Mouse (Mus musculus) inflammation-experienced regulatory T-cells, adult 6 months (primary cell): Measurements from ENCODE around the gene Scly. TPM values are rescaled to one million over a fixed set of nuclear protein-coding genes. Genes with fewer than 3 reads are reported as not detected.

ENCODE experiments used
- ATAC-seq: one replicate; pipeline ENCODE4 v1.8.0; 2017
- polyA plus RNA-seq, 3 experiments: library from polyadenylated mRNA; unstranded; fragments of 100-300 nt; shearing (Covaris generic); gene quantifications; one replicate each; pipeline ENCODE4 v1.2.1; 2017

The Scly gene
- polyA plus RNA-seq: 10 to 100 TPM; 64.1 to 75.8 (median 73.6) TPM

DNA sequence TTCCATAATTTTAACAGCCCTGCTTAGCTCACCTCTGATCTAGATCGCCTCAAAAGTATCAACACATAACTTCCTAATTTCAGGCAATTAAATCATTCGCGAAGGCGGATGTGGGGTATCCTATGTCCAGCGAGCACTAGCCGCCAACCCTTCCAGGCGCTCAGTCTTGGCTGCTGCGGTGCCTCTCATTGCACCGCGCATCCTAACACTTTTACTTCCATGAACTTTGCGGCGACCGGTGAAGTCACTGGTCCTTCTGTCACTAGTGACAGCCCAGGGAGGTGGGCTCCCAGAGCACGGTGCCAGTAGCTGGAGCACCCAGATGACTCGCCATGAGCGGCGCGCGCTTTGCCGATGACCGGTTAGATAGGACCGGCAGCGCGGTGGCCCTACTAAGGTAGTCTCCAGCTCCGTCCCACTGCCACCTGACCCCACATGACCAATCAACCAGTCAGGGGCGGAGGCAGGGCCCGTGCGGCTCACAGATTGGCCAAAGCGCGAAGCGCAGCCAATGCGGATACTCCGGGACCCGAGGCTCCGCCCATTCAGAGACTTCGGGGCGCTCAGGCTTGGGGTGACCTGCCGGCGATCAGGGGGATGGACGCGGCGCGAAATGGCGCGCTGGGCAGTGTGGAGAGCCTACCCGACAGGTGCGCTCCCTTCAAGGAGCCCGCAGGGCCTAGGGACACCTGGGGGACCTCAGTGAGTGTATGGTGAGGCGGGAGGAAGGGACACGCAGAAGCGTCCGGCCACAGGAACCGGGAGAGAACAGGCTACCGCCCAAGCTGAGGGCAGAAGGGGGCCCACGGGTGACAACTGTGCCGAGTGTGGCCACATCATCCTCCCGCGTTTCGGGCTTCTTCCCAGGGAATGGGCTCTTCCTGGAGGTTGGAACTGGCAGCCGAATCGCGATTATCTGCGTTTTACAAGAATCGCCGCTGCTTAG, at the start of gene Scly:
Scly (plus strand) TSS at position 540 of the 946 bp plus-strand sequence.
- peak; percentile 97 for ATAC-seq

DNA sequence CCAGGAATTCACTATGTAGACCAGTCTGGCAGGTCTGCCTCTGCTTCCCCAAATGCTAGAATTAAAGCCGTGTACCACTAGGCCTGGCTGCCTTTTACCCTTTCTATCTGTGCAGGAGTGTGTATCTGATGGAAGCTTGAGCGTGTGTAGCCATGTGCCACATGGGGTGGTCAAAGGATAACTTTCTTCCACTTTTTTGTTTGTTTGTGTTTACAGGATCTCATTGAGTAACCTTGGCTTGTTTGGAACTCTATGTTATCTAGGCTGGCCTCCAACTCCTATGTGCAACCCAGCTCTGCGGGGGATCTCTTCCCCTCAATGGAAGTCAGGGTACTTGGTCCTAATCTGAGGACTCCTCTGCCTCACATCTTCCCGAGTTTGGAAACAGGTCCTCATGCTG, 49.2 kb upstream of the Scly start:
- ATAC-seq: no peak

DNA sequence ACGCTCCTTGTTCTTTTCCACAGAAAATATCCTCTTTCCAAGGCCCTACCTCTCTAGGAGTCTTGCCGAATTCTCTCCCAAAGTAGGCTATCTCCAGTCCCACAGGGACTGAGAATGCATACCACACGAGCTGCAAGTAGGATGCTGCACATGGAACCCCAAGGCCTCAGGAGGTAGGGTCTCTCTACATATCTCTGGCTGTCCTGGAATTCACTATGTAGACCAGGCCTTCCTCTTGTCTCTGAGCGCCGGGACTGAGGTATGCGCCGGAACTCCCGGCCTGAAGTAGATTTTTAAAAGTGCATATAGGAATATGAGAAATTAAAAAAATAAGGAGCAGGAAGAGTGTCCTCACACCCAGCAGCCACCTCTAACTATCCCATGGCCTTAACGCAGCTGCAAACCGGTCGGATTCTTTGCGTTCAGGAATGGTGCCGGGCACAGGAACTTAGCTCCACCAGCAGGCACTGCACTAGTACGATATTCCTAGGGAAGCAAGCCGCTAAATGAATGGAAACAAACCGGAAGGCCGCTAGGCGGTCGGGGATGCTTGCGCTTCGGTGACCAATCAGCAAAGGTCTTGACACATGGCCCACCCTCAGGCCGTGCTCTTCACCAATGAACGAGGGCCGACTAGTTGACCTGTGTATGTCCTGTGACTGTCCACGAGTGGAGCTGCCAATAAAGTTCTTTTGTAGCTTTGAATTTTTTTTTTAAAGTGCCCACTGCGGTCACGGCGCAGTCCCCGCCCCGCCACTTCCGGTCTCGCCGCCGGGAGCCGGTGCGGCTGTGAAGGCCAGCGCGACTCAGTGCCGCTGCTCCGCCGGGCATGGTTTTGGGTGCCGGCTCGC, 48.3 kb upstream of the Scly start, which contains the start of gene Ube2f:
Ube2f (plus strand) TSS at position 741 of the 851 bp plus-strand sequence.
- ATAC-seq: peak; percentile 97

- ATAC-seq: peak; percentile 5
Measured at GRCm38 (mm10) chr1:91250415-91251147, 47.6 kb upstream of the Scly start.

DNA sequence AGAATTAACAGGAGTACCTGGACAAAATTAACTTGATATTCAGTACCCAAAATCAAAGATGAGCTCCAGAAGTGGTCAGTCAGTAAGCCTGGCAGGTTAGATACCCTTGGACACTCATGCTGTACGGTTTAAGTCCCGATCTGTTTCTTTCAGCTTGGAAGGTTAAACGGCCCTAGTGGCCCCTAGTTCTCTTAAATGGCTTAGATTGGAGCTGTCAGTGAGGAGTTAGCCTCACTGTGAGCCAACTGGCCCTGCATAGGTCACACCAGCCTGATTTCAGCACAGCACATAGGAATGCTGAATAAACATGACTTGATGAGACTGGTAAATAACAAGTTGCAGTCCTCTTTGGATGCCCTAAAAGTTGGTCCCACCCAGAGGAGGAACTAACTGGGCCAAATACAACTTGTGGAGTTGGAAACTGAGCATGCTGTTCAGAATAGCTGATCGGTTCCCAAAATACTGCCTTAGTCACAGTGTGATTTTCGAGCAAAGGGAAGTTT, 46.9 kb upstream of the Scly start:
- no peak for ATAC-seq

DNA sequence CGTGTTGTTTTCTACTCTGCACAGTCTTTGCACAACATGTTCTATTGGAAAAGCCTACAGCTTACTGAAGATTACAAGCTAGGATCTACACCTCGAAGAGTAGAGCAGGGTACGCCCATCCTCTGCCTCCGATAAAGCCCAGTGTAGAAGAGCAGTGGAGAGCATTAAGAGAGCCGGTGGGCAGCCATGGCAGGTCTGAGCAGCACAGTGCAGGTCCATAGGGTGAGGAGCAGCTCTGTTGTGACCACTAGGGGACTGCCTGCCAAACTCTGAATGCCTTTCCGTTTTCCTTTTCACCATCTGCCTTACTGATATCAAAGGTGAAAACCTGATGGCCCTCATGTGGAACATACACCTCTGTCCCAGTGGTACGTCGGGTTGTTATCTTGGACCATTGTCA, 46.2 kb upstream of the Scly start:
- ATAC-seq: no peak

GRCm38 (mm10) chr1:91257918-91258317, 40.2 kb upstream of the Scly start:
- no peak for ATAC-seq

DNA sequence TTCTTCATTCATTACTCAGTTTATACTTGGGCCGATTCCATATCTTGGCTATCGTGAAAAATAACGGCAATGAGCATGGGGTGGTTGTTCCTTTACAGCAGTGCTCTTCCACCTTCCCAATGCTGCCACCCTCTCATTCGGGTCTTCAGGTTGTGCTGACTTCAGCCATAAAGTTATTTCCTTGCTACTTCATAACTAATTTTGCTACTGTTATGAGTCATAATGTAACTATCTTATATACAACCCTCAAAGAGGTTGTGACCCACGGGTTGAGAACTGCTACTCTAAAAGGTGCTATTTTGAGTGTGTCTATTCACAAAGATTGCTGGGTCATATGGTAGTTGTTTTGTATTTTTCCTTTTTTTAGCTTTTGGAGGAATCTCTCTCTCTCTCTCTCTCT, 38.3 kb upstream of the Scly start:
- peak; percentile 84 for ATAC-seq

GRCm38 (mm10) chr1:91262508-91262907, 35.6 kb upstream of the Scly start:
- ATAC-seq: no peak

GRCm38 (mm10) chr1:91272260-91272659, 25.9 kb upstream of the Scly start:
- ATAC-seq: no peak

GRCm38 (mm10) chr1:91276581-91276980, 21.6 kb upstream of the Scly start:
- ATAC-seq: no peak

DNA sequence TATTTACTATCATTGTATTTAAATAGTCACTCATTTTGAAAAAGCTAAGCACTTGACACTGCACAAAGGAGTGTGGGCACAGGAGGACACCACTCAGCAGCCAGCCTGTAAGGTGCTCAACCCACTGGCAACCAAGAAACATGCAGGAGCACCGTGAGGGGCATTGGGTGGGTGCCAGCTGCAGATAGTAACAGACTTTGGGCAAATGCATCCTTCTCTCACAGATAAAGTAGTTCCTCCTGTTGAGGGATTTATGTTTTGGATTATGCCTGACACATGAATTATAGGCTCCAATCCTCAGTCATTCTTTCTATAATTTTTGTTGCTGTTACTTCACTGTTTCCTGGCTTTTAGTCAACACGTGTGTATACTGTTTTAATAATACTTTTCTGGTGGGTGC, 20.7 kb upstream of the Scly start:
- ATAC-seq: no peak

DNA sequence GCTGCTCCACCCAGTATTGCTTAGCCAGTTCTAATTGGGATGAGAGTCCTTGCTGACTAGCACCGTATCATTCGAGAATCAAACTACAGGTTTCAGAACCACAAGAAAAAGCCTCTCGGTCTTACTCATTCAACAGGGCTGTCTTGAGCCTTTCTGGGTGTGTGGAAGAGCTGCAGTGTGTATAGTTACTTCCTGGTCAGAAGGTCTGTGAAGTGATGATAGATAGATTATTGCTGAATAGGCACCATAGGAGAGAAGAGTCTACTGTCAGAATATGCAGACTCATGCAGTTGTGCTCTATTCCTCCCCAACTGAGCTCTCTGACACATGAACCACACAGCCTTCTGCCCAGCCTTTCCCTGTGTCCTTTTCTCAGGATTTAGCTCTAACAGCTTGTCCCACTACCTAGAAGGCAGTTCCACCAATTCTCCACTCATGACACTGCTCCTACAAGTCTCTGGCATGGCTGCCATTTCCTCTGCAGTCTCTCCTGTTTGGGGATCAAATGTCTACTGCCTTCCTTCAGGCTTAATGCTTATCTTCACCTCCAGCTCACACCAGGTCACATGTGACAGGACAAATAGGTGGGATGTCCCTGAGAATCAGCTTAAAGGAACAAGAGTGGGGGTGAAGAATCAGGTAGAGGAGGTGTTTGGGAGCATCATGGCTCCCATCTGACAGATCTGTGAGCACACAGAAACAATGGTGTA, 19.6 kb upstream of the Scly start:
- ATAC-seq: peak; percentile 55

- ATAC-seq: peak; percentile 83
Measured at GRCm38 (mm10) chr1:91279126-91279525, 19.0 kb upstream of the Scly start.

GRCm38 (mm10) chr1:91282582-91282981, 15.6 kb upstream of the Scly start:
- ATAC-seq: no peak

GRCm38 (mm10) chr1:91289375-91289774, 8.8 kb upstream of the Scly start:
- ATAC-seq: no peak

- ATAC-seq: no peak
Measured at GRCm38 (mm10) chr1:91292101-91292825, 5.9 kb upstream of the Scly start.

DNA sequence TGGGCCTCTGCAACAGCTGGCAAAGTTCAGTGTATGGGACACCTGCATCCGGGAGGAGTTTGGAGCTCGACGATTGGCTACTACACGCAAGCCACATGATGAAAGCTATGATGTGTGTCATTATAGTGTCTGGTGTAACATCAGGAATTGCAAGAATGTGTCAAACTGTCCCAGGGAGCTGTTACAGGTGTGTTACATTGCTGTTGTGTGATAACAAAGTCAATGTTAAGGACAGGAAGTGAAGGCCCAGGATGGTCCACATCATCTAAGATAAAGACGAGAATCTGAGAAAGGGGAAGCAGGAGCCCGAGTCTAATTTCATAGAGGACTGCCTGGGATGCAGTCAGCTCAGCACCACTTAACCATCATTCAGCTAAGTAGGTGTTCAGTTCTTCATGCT, 2.6 kb upstream of the Scly start:
- ATAC-seq: no peak

DNA sequence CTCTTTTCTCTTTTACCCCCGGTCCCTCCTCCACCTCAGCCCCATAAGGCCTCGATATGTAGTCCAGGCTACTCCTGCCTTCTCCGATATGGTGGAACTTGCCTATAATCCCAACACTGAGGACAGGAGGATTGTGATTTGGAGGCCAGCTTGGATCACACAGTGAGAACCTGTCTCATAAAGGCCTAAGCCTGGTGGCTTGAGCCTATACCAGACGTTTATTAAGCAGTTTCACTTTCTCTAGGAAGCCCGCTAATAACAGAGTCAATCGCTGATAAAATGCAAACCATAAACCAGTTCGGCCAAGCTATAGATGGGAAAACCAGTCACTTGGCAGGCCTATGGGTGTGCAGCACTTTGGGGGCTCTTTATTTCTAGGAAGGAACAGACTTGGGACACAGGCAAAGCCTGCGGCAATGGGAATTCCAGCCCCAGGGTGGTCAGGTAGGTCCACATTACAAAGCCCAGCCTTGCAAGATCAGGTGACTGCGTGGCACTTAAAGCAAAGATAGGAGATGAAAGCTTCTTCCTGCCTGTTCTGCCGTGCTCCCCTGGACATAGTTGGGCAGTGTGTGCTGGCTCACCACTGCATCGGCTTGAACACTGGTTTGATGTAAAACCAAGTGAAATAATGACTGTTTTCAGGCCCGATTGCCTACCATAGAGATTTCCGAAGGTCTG, 1.0 kb downstream of the Scly start:
- peak; percentile 14 for ATAC-seq

- ATAC-seq: no peak
Measured at GRCm38 (mm10) chr1:91299707-91300426, 1.7 kb downstream of the Scly start.
